Comparison of ENCODE assay signal across 10 mouse cellular contexts in the genomic region with DNA sequence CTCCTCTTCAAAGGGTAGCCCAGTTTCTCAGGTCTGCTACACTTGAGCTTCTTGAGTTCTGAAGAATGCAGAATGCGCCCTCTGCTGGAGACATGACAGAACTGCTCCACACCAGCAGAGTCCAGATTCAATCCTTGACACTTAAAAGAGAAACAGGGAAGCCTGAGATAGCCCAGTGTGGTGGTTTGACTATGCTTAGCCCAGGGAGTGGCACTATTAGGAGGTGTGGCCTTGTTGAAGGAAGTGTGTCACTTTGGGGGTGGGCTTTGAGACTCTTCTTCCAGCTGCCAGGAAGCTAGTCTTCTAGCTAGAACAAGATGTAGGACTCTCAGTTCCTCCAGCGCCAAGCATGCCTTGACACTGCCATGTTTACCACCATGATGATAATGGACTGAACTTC. TPM values are rescaled to one million over a fixed set of nuclear protein-coding genes. Genes with fewer than 3 reads are reported as not detected.
DNase-seq lines count a peak whose midpoint lies in the region; ATAC-seq and TF ChIP-seq lines count a peak whose summit lies in the region.
"Had no signal": no experiment of that assay in that cellular context is flagged by ENCODE, and none has a peak within 500 bp of the region (broad histone marks: within the 10 kb centered on the region; RNA-seq: fewer than 3 reads in every experiment).

No protein-coding gene starts in this region.

- H3K9ac ChIP-seq in heart, adult 2 months (ENCODE audit: low read depth, low read length): no peak overlapping the region
- no peak overlapping the region for H3K9ac ChIP-seq in heart, embryonic 11.5 days (ENCODE audit: low read depth, low read length)
- no peak overlapping the region for H3K9ac ChIP-seq in MEL (ENCODE audit: control insufficient read depth, low read depth, low read length, poor library complexity, severe bottlenecking)
- H3K9ac ChIP-seq: embryonic facial prominence, embryonic 12.5 days had no signal

- peak; percentile 83 for TF ChIP-seq RAD21 in MEL (IDR thresholded peaks at IDR 0.05; ENCODE audit: low read depth, low read length)

- peak; percentile 100 for TF ChIP-seq CTCF in heart, adult 2 months (IDR thresholded peaks at IDR 0.05)
- peak; percentile 85 to 95 (median 91) for TF ChIP-seq CTCF in MEL (IDR thresholded peaks at IDR 0.05 in 2 of 3, conservative IDR thresholded peaks at IDR 0.05 in 1 of 3; ENCODE audit: control insufficient read depth in 1 of 3, insufficient read depth in 1 of 3, low read depth in 2 of 3, low read length in 3 of 3, poor library complexity in 1 of 3, severe bottlenecking in 1 of 3)
- TF ChIP-seq CTCF in gastrocnemius, adult 2 months (IDR thresholded peaks at IDR 0.05): peak; percentile 95

- peaks cover 5% of the 10 kb centered on the region for H3K4me1 ChIP-seq in heart, adult 2 months (ENCODE audit: control insufficient read depth, insufficient read depth, low read length)
- H3K4me1 ChIP-seq in heart, embryonic 11.5 days (ENCODE audit: control insufficient read depth, insufficient read depth, low read length): peaks cover 17% of the 10 kb centered on the region
- peaks cover 4 to 20% of the 10 kb centered on the region in 2 experiments for H3K4me1 ChIP-seq in MEL (ENCODE audit: control insufficient read depth in 1 of 2, insufficient read depth in 2 of 2, low read length in 2 of 2)

- peak; percentile 69 to 75 for DNase-seq in heart, adult 2 months
- DNase-seq in MEL (ENCODE audit: low read depth, low spot score): peak; percentile 92
- peak; percentile 79 for DNase-seq in cerebellum, adult 8-10 months
- DNase-seq in gastrocnemius, adult 2 months: peak; percentile 74
- peak; percentile 73 for DNase-seq in layer of hippocampus, adult 9-11 months
- DNase-seq in spleen, postnatal 14 days (ENCODE audit: low spot score in 2 of 2): peak; percentile 36 to 68

- H3K27me3 ChIP-seq in heart, adult 2 months (ENCODE audit: control insufficient read depth, insufficient read depth, low read length): no peaks in the 10 kb centered on the region
- H3K27me3 ChIP-seq in heart, embryonic 11.5 days (ENCODE audit: control insufficient read depth, insufficient read depth, low read length): no peaks in the 10 kb centered on the region
- H3K27me3 ChIP-seq in MEL (ENCODE audit: control insufficient read depth in 1 of 2, insufficient read depth in 2 of 2, low read length in 2 of 2): no peaks in the 10 kb centered on the region
- H3K27me3 ChIP-seq: embryonic facial prominence, embryonic 12.5 days had no signal

- TF ChIP-seq POLR2A in heart, adult 2 months (IDR thresholded peaks at IDR 0.05; ENCODE audit: insufficient read depth, low read depth, low read length): no peak
- no peak for TF ChIP-seq POLR2A in MEL (IDR thresholded peaks at IDR 0.05; ENCODE audit: control insufficient read depth in 1 of 2, insufficient read depth in 1 of 2, low read depth in 1 of 2, low read length in 2 of 2, poor library complexity in 1 of 2)

- H3K36me3 ChIP-seq in heart, adult 2 months (ENCODE audit: control insufficient read depth, insufficient read depth, low read length): no peaks in the 10 kb centered on the region
- no peaks in the 10 kb centered on the region for H3K36me3 ChIP-seq in heart, embryonic 11.5 days (ENCODE audit: control insufficient read depth, insufficient read depth, low read length)
- H3K36me3 ChIP-seq in MEL (ENCODE audit: control insufficient read depth in 1 of 2, insufficient read depth in 2 of 2, low read length in 2 of 2): peaks cover 0 to 13% of the 10 kb centered on the region in 2 experiments; a peak in 2 of 4 replicates
- H3K36me3 ChIP-seq: embryonic facial prominence, embryonic 12.5 days had no signal

- peak; percentile 80 for TF ChIP-seq EP300 in heart, adult 2 months (IDR thresholded peaks at IDR 0.05; ENCODE audit: insufficient read depth, low read depth, low read length)
- no peak for TF ChIP-seq EP300 in MEL (IDR thresholded peaks at IDR 0.05; ENCODE audit: low read depth in 1 of 2, low read length in 2 of 2)

- H3K4me3 ChIP-seq in heart, adult 2 months: no peak overlapping the region
- H3K4me3 ChIP-seq in heart, embryonic 11.5 days (ENCODE audit: low read depth, low read length): no peak overlapping the region
- H3K4me3 ChIP-seq in MEL (ENCODE audit: control insufficient read depth in 1 of 2, insufficient read depth in 1 of 2, low read depth in 2 of 2, low read length in 2 of 2): no peak overlapping the region
- H3K4me3 ChIP-seq in gastrocnemius, adult 2 months: no peak overlapping the region
- H3K4me3 ChIP-seq: embryonic facial prominence, embryonic 12.5 days had no signal

- intact Hi-C loops in heart, adult 2 months (cut with DNase I): loop anchor here (1.0 to 5.0 kb wide), 3 partner anchors 14 to 57 kb away; no protein-coding TSS in a partner anchor
- intact Hi-C loops in gastrocnemius, adult 2 months (cut with DNase I): loop anchor here (2.0 kb wide), 1 partner anchor 57 kb away; no protein-coding TSS in a partner anchor

- 41% methylated on average over 2 of the region's 2 CpGs for WGBS in heart, adult 2 months
- 52% methylated on average over 2 of the region's 2 CpGs for WGBS in heart, embryonic 11.5 days (ENCODE audit: insufficient replicate concordance)

- no peak overlapping the region for H3K4me2 ChIP-seq in heart, embryonic 11.5 days
- H3K4me2 ChIP-seq: embryonic facial prominence, embryonic 12.5 days had no signal

- H3K27ac ChIP-seq in heart, adult 2 months: no peak overlapping the region
- no peak overlapping the region for H3K27ac ChIP-seq in heart, embryonic 11.5 days (ENCODE audit: low read depth, low read length)
- H3K27ac ChIP-seq in MEL (ENCODE audit: control insufficient read depth, low read depth, low read length): no peak overlapping the region
- no peak overlapping the region for H3K27ac ChIP-seq in gastrocnemius, adult 2 months
- H3K27ac ChIP-seq: embryonic facial prominence, embryonic 12.5 days; macrophage had no signal

- H3K9me3 ChIP-seq in heart, embryonic 11.5 days (replicated peaks; ENCODE audit: control insufficient read depth, low read length): no peaks in the 10 kb centered on the region
- H3K9me3 ChIP-seq in MEL (replicated peaks; ENCODE audit: insufficient read depth, low read length): no peaks in the 10 kb centered on the region
- H3K9me3 ChIP-seq: embryonic facial prominence, embryonic 12.5 days had no signal

- ATAC-seq in heart, embryonic 11.5 days (replicated peaks; ENCODE audit: insufficient number of reproducible peaks, low FRiP score, low TSS enrichment): no peak
- peak; percentile 62 for ATAC-seq in megakaryocyte, adult 5-6 weeks (ENCODE audit: poor library complexity, severe bottlenecking)

- no peaks in the 10 kb centered on the region for H3K79me2 ChIP-seq in heart, adult 2 months (replicated peaks; ENCODE audit: control insufficient read depth, insufficient read depth, low read length)
- H3K79me2 ChIP-seq in MEL (ENCODE audit: control insufficient read depth, insufficient read depth, low read length, poor library complexity): no peaks in the 10 kb centered on the region; the same call in 1 of the 2 replicates

TF ChIP-seq in MEL, 35 proteins besides CTCF, POLR2A, EP300 and RAD21 (continues in another document):
- peak; percentile 19; the same call in 1 of the 2 replicates for TF ChIP-seq ETS1 (IDR thresholded peaks at IDR 0.05; ENCODE audit: low read depth, low read length)
- TF ChIP-seq ELF1 (IDR thresholded peaks at IDR 0.05; ENCODE audit: low read depth, low read length): no peak
- TF ChIP-seq ZC3H11A (IDR thresholded peaks at IDR 0.05; ENCODE audit: low read depth, low read length): peak; percentile 81
- no peak for TF ChIP-seq POLR2AphosphoS5 (IDR thresholded peaks at IDR 0.05; ENCODE audit: borderline replicate concordance, low read depth, low read length)
- TF ChIP-seq MAFK (IDR thresholded peaks at IDR 0.05; ENCODE audit: borderline replicate concordance, low read depth, low read length): no peak
- TF ChIP-seq BHLHE40 (IDR thresholded peaks at IDR 0.05; ENCODE audit: borderline replicate concordance, low read depth, low read length): no peak
- no peak for TF ChIP-seq CHD2 (IDR thresholded peaks at IDR 0.05; ENCODE audit: low read length)
- no peak for TF ChIP-seq MEF2A (IDR thresholded peaks at IDR 0.05; ENCODE audit: extremely low read depth, insufficient replicate concordance, low read depth, low read length, poor library complexity, severe bottlenecking)
- TF ChIP-seq ZMIZ1 (IDR thresholded peaks at IDR 0.05; ENCODE audit: low read depth, low read length): no peak
- 0 out of 2 replicates have a peak, but pooled peaks have one; percentile 15 for TF ChIP-seq JUND (IDR thresholded peaks at IDR 0.05; ENCODE audit: low read depth, low read length)
- TF ChIP-seq E2F4 (IDR thresholded peaks at IDR 0.05; ENCODE audit: borderline replicate concordance, low read depth, low read length): no peak
- no peak for TF ChIP-seq POLR2AphosphoS2 (IDR thresholded peaks at IDR 0.05; ENCODE audit: low read length)
- TF ChIP-seq MAX (IDR thresholded peaks at IDR 0.05; ENCODE audit: low read length): no peak
- peak; percentile 21; the same call in 1 of the 2 replicates for TF ChIP-seq HCFC1 (IDR thresholded peaks at IDR 0.05; ENCODE audit: low read depth, low read length)
- no peak for TF ChIP-seq ZKSCAN1 (IDR thresholded peaks at IDR 0.05; ENCODE audit: low read depth, low read length)
- no peak for TF ChIP-seq GABPA (IDR thresholded peaks at IDR 0.05; ENCODE audit: low read depth, low read length)
- 0 out of 2 replicates have a peak, but pooled peaks have one; percentile 41 for TF ChIP-seq TBP (IDR thresholded peaks at IDR 0.05; ENCODE audit: low read depth, low read length)
- TF ChIP-seq MYB (IDR thresholded peaks at IDR 0.05; ENCODE audit: low read depth, low read length): no peak

RNA-seq across cellular contexts. Expression of a gene that starts 3.9 kb away (rescaled TPM):
- not detected for total RNA-seq in heart, adult 2 months (2021)
- 0.12 and 0.18 TPM in 2 replicates for polyA plus RNA-seq in heart, adult 2 months (2012; rRNA removed)
- polyA plus RNA-seq in heart, embryonic 11.5 days (2014; fragmentation: Nextera tagmentation; extraction: Ambion mirVana): not detected in 2 replicates
- total RNA-seq in MEL (2012; rRNA removed): not detected in 2 replicates
- polyA plus RNA-seq in MEL (2012; ENCODE audit: insufficient read depth in 1 of 2, insufficient read length in 2 of 2, low read depth in 1 of 2, low replicate concordance in 2 of 2, missing spikeins in 1 of 2): not detected
- not detected for total RNA-seq in gastrocnemius, adult 2 months (2021)
- total RNA-seq in megakaryocyte, adult 5-6 weeks (2015): not detected in 2 replicates
- not detected in 2 replicates for total RNA-seq in megakaryocyte, adult 5-6 weeks (2017)
- polyA plus RNA-seq: embryonic facial prominence, embryonic 12.5 days; macrophage had no signal

RNA-seq across cellular contexts. Expression of a gene that starts 4.0 kb away (rescaled TPM):
- not detected for total RNA-seq in heart, adult 2 months (2021)
- polyA plus RNA-seq in heart, adult 2 months (2012; rRNA removed): not detected in 2 replicates
- not detected in 2 replicates for polyA plus RNA-seq in heart, embryonic 11.5 days (2014; fragmentation: Nextera tagmentation; extraction: Ambion mirVana)
- total RNA-seq in MEL (2012; rRNA removed): not detected in 2 replicates
- not detected for polyA plus RNA-seq in MEL (2012; ENCODE audit: insufficient read depth in 1 of 2, insufficient read length in 2 of 2, low read depth in 1 of 2, low replicate concordance in 2 of 2, missing spikeins in 1 of 2)
- total RNA-seq in gastrocnemius, adult 2 months (2021): not detected
- not detected in 2 replicates for total RNA-seq in megakaryocyte, adult 5-6 weeks (2015)
- total RNA-seq in megakaryocyte, adult 5-6 weeks (2017): not detected in 2 replicates
- polyA plus RNA-seq: embryonic facial prominence, embryonic 12.5 days; macrophage had no signal
